Mouse (Mus musculus) cerebellum, postnatal 25 days (tissue): ENCODE data around the gene Hsd17b13.

ENCODE experiments used
- DNase-seq, 2 experiments: peaks; one replicate each; pipeline ENCODE4 v3.0.0; 2021; ENCODE audit warnings: mixed read lengths in 2 of 2

Gene Hsd17b13

GRCm38 (mm10) chr5:103923101-103923500, 54.1 kb downstream of the Hsd17b13 start:
- no peak for DNase-seq

GRCm38 (mm10) chr5:103922436-103922835, 54.8 kb downstream of the Hsd17b13 start:
- DNase-seq: no peak

- no peak for DNase-seq
Measured at GRCm38 (mm10) chr5:103919497-103919896, 57.7 kb downstream of the Hsd17b13 start.

- DNase-seq: no peak
Measured at GRCm38 (mm10) chr5:103918233-103918632, 59.0 kb downstream of the Hsd17b13 start.

GRCm38 (mm10) chr5:103917357-103917895, 59.8 kb downstream of the Hsd17b13 start:
- no peak for DNase-seq

- no peak for DNase-seq
Measured at GRCm38 (mm10) chr5:103916595-103917356, 60.4 kb downstream of the Hsd17b13 start.

GRCm38 (mm10) chr5:103914335-103915226, 62.6 kb downstream of the Hsd17b13 start:
- no peak for DNase-seq

- DNase-seq: no peak
Measured at GRCm38 (mm10) chr5:103913150-103913549, 64.1 kb downstream of the Hsd17b13 start.

- peak in 1 of 2 experiments; percentile 20 for DNase-seq
Measured at GRCm38 (mm10) chr5:103911555-103911954, 65.7 kb downstream of the Hsd17b13 start.

- peak; percentile 91 to 96 for DNase-seq
Measured at GRCm38 (mm10) chr5:103910748-103911409, 66.3 kb downstream of the Hsd17b13 start, which contains the start of gene Klhl8. Gene Klhl8 (minus strand): TSS chr5:103911259.

- no peak for DNase-seq
Measured at GRCm38 (mm10) chr5:103910156-103910555, 67.1 kb downstream of the Hsd17b13 start.

- no peak for DNase-seq
Measured at GRCm38 (mm10) chr5:103909466-103909865, 67.7 kb downstream of the Hsd17b13 start.

GRCm38 (mm10) chr5:103908851-103909250, 68.4 kb downstream of the Hsd17b13 start:
- DNase-seq: no peak

- DNase-seq: no peak
Measured at GRCm38 (mm10) chr5:103907844-103908243, 69.4 kb downstream of the Hsd17b13 start.

GRCm38 (mm10) chr5:103906173-103906572, 71.0 kb downstream of the Hsd17b13 start:
- no peak for DNase-seq
